Mouse (Mus musculus) retina, adult 2 months (tissue): ENCODE measurements around the gene Tmem115.

Experiments
- DNase-seq: peaks from one replicate; pipeline ENCODE4 v3.0.0-alpha.2; 2012; ENCODE audit warnings: low read depth, low spot score

The Tmem115 gene

GRCm38 (mm10) chr9:107521711-107522399 lies 11.9 kb upstream of the Tmem115 start:
- DNase-seq, result no peak

- no peak for DNase-seq
Measured at GRCm38 (mm10) chr9:107522400-107522711, 11.4 kb upstream of the Tmem115 start.

- DNase-seq, result peak; percentile 72
Measured at GRCm38 (mm10) chr9:107526198-107527026, 7.3 kb upstream of the Tmem115 start.

- DNase-seq, result no peak
Measured at GRCm38 (mm10) chr9:107534408-107535202, 860 bp downstream of the Tmem115 start.

- DNase-seq, result no peak
Measured at GRCm38 (mm10) chr9:107538231-107538630, 4.5 kb downstream of the Tmem115 start.

- no peak for DNase-seq
Measured at GRCm38 (mm10) chr9:107538711-107539110, 5.0 kb downstream of the Tmem115 start.

GRCm38 (mm10) chr9:107539940-107540339 lies 6.2 kb downstream of the Tmem115 start:
- no peak for DNase-seq

- DNase-seq, result no peak
Measured at GRCm38 (mm10) chr9:107540420-107540819, 6.7 kb downstream of the Tmem115 start.

GRCm38 (mm10) chr9:107541005-107541404 lies 7.3 kb downstream of the Tmem115 start:
- no peak for DNase-seq

GRCm38 (mm10) chr9:107541474-107542351 lies 8.0 kb downstream of the Tmem115 start, which contains the start of the genes Cyb561d2 and Nprl2:
Cyb561d2 (minus strand) TSS chr9:107542193.
Nprl2 (plus strand) TSS chr9:107542226.
- DNase-seq, result peak; percentile 83

GRCm38 (mm10) chr9:107542352-107542686 lies 8.6 kb downstream of the Tmem115 start:
- DNase-seq, result no peak

- no peak for DNase-seq
Measured at GRCm38 (mm10) chr9:107542721-107543120, 9.0 kb downstream of the Tmem115 start.

GRCm38 (mm10) chr9:107543299-107543698 lies 9.6 kb downstream of the Tmem115 start:
- no peak for DNase-seq

- no peak for DNase-seq
Measured at GRCm38 (mm10) chr9:107544196-107544700, 10.5 kb downstream of the Tmem115 start.

GRCm38 (mm10) chr9:107544729-107545128 lies 11.0 kb downstream of the Tmem115 start:
- no peak for DNase-seq

GRCm38 (mm10) chr9:107545199-107545598 lies 11.5 kb downstream of the Tmem115 start:
- no peak for DNase-seq

GRCm38 (mm10) chr9:107545602-107546001 lies 11.9 kb downstream of the Tmem115 start:
- no peak for DNase-seq

GRCm38 (mm10) chr9:107547026-107547425 lies 13.3 kb downstream of the Tmem115 start, which contains the start of gene Zmynd10:
Zmynd10 (plus strand) TSS chr9:107547298.
- DNase-seq, result no peak

- no peak for DNase-seq
Measured at GRCm38 (mm10) chr9:107547957-107548356, 14.2 kb downstream of the Tmem115 start.

- DNase-seq, result no peak
Measured at GRCm38 (mm10) chr9:107548820-107549219, 15.1 kb downstream of the Tmem115 start.
